Mouse (Mus musculus) cerebellum, adult 2 months (tissue): ENCODE results near the gene Cemip.

Experiments
- CTCF ChIP-seq: fragments of 200-500 bp; IDR thresholded peaks from 2 replicates; pipeline ENCODE4 v1.5.1; 2011; ENCODE audit warnings: low read depth, mild to moderate bottlenecking, control low read depth, low read length, moderate library complexity, borderline replicate concordance; ENCODE audit not compliant: insufficient read depth
- POLR2A ChIP-seq: fragments of 200-500 bp; IDR thresholded peaks from 2 replicates; pipeline ENCODE4 v1.6.1; 2011; ENCODE audit warnings: low read length, control low read depth, borderline replicate concordance; ENCODE audit not compliant: insufficient read depth

DNA sequence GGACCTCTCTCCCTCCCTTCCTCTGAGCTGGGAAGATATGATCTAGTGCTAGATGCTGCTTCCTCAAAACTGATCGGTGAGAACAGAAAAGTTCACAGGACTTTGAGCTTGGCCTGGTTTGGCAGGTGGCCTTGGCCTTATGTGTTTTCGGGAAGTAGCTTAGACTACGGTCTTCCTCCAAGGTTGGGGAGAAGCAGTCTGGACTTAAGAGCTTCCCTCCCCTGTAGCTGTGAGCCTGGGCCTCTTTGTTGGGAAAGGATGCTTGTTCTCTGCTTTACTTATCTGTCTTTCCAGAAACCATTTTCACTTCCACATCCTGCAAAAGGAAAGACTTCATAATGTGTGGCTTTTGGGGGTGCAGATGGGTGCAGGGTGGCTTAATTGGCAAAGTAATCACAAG, 181.5 kb downstream of the Cemip start:
- TF ChIP-seq POLR2A: no peak
- TF ChIP-seq CTCF: no peak
